Mouse (Mus musculus): ENCODE measurements around the gene Gas7. TPM values are rescaled to one million over a fixed set of nuclear protein-coding genes. Genes with fewer than 3 reads are reported as not detected.
A peak's percentile ranks its signal among the peaks of the same experiment; 100 is the strongest.

Gene Gas7
- total RNA-seq, 1 experiment = 2.4 TPM

DNA sequence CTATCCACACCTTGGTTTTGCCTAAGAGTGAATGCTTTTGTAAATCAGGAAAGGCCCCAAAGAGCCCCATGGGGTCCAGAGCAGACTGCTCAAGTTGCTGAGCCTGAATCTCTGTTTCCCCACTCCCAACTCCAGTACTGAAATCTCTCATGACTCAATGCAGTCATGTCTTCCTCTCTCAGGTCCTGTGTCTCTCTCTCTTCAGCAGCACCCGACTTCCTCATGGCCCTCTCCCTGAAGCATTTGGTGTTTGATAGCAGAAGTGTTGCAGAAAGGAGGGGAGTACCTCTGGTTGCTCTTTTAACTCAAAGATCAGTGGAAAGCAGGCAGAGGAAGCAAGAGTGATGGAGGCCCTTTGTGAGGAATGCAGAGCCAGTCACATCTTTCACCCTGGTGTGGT, 25.4 kb upstream of the Gas7 start:
- no peak for TF ChIP-seq CHD2 (IDR thresholded peaks at IDR 0.05; ENCODE audit: low read depth, low read length)
- TF ChIP-seq ZNF384 (IDR thresholded peaks at IDR 0.05; ENCODE audit: low read depth, low read length) = no peak
- no peak for TF ChIP-seq HCFC1 (IDR thresholded peaks at IDR 0.05; ENCODE audit: borderline replicate concordance, insufficient read depth, low read length)
- in situ Hi-C loops (cut with MboI; ENCODE audit: low sequenced_read_pairs in 2 of 2, unreplicated experiment in 2 of 2) = no loop called here
- Histone ChIP-seq H3K27ac (ENCODE audit: insufficient read depth, low read depth, low read length, poor library complexity, severe bottlenecking) (no peak overlapping the region), H3K4me1 (ENCODE audit: control insufficient read depth in 2 of 2, insufficient read depth in 2 of 2, low read length in 2 of 2, poor library complexity in 1 of 2) (peaks cover 0 to 5% of the 10 kb centered on the region in 2 experiments; a peak in 2 of 4 replicates), H3K4me3 (ENCODE audit: insufficient read depth in 1 of 2, low read depth in 1 of 2, low read length in 2 of 2, poor library complexity in 1 of 2, severe bottlenecking in 1 of 2) (no peak overlapping the region), H3K9me3 (ENCODE audit: control insufficient read depth, insufficient read depth, low read depth, low read length) (no peaks in the 10 kb centered on the region), H3K9ac (ENCODE audit: insufficient read depth, low read depth, low read length, poor library complexity, severe bottlenecking) (no peak overlapping the region), H3K36me3 (ENCODE audit: control insufficient read depth, insufficient read depth, low read length, poor library complexity, severe bottlenecking) (no peaks in the 10 kb centered on the region)
- no peak for DNase-seq (ENCODE audit: low read depth, low spot score)

DNA sequence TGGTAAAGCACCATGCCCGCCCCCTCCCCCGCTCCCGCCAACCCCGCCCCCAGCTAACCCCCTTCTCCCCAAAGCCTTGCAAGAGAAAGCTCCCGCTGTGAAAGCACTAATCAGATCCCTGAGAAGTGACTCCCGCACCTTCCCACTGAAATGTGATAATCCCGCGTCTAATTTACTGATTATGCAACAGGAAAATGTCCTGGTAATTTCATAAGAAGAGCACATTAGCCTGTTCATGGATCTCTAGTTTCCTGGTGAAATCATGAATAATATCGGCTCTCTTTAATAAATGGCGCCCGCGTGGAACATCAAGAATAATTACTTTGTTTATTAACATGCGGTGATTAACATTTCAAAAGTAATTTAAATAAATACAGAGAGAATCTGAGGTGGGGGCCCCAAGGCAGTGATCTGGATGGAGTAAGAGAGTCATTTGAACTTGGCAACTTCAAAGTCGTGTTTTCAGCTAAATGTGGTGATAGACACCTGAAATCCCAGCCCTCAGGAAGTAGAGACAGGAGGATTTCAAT, 24.1 kb upstream of the Gas7 start:
- Histone ChIP-seq H3K4me1 (ENCODE audit: control insufficient read depth in 2 of 2, insufficient read depth in 2 of 2, low read length in 2 of 2, poor library complexity in 1 of 2) (peaks cover 0 to 5% of the 10 kb centered on the region in 2 experiments; a peak in 2 of 4 replicates), H3K9ac (ENCODE audit: insufficient read depth, low read depth, low read length, poor library complexity, severe bottlenecking) (no peak overlapping the region), H3K36me3 (ENCODE audit: control insufficient read depth, insufficient read depth, low read length, poor library complexity, severe bottlenecking) (no peaks in the 10 kb centered on the region), H3K4me3 (ENCODE audit: insufficient read depth in 1 of 2, low read depth in 1 of 2, low read length in 2 of 2, poor library complexity in 1 of 2, severe bottlenecking in 1 of 2) (0 out of 4 replicates have a peak overlapping the region, but pooled peaks of 1 of the 2 experiments have one; percentile 14), H3K9me3 (ENCODE audit: control insufficient read depth, insufficient read depth, low read depth, low read length) (no peaks in the 10 kb centered on the region), H3K27ac (ENCODE audit: insufficient read depth, low read depth, low read length, poor library complexity, severe bottlenecking) (no peak overlapping the region)
- in situ Hi-C loops (cut with MboI; ENCODE audit: low sequenced_read_pairs in 2 of 2, unreplicated experiment in 2 of 2) = no loop called here
- no peak for TF ChIP-seq ZNF384 (IDR thresholded peaks at IDR 0.05; ENCODE audit: low read depth, low read length)
- no peak for TF ChIP-seq ZC3H11A (IDR thresholded peaks at IDR 0.05; ENCODE audit: borderline replicate concordance, low read depth, low read length)
- no peak for TF ChIP-seq CHD2 (IDR thresholded peaks at IDR 0.05; ENCODE audit: low read depth, low read length)
- TF ChIP-seq MAFK (IDR thresholded peaks at IDR 0.05; ENCODE audit: insufficient read depth, low read depth, low read length) = no peak
- TF ChIP-seq HCFC1 (IDR thresholded peaks at IDR 0.05; ENCODE audit: borderline replicate concordance, insufficient read depth, low read length) = no peak
- no peak for DNase-seq (ENCODE audit: low read depth, low spot score)

DNA sequence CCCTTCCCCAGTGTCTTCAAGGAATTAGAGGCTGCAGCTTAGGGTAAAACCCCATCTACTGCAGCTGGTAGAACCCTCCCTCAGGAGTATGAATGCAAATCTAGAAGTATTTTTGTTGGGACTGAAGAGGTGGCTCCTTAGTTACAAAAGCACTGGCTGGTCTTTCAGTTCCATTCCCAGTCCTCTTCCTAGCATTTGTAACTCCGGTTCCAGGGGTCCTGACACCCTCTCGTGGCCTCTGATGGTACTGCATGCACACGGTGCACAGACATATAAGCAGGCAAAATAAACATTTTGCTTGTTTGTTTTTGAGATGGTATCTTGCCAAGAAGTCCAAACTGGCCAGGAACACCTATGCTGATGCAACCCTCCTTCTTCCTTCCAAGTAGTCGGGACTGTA, 23.4 kb upstream of the Gas7 start:
- in situ Hi-C loops (cut with MboI; ENCODE audit: low sequenced_read_pairs in 2 of 2, unreplicated experiment in 2 of 2) = no loop called here
- DNase-seq (ENCODE audit: low read depth, low spot score) = peak; percentile 62
- TF ChIP-seq ZNF384 (IDR thresholded peaks at IDR 0.05; ENCODE audit: low read depth, low read length) = no peak
- TF ChIP-seq ZC3H11A (IDR thresholded peaks at IDR 0.05; ENCODE audit: borderline replicate concordance, low read depth, low read length) = peak; percentile 58
- TF ChIP-seq CHD2 (IDR thresholded peaks at IDR 0.05; ENCODE audit: low read depth, low read length) = no peak
- TF ChIP-seq HCFC1 (IDR thresholded peaks at IDR 0.05; ENCODE audit: borderline replicate concordance, insufficient read depth, low read length) = no peak
- TF ChIP-seq MAFK (IDR thresholded peaks at IDR 0.05; ENCODE audit: insufficient read depth, low read depth, low read length) = no peak
- H3K9me3 ChIP-seq (ENCODE audit: control insufficient read depth, insufficient read depth, low read depth, low read length) = no peaks in the 10 kb centered on the region
- no peak overlapping the region for H3K27ac ChIP-seq (ENCODE audit: insufficient read depth, low read depth, low read length, poor library complexity, severe bottlenecking)
- H3K4me3 ChIP-seq (ENCODE audit: insufficient read depth in 1 of 2, low read depth in 1 of 2, low read length in 2 of 2, poor library complexity in 1 of 2, severe bottlenecking in 1 of 2) = no peak overlapping the region
- H3K36me3 ChIP-seq (ENCODE audit: control insufficient read depth, insufficient read depth, low read length, poor library complexity, severe bottlenecking) = no peaks in the 10 kb centered on the region
- no peak overlapping the region for H3K9ac ChIP-seq (ENCODE audit: insufficient read depth, low read depth, low read length, poor library complexity, severe bottlenecking)
- peaks cover 0 to 5% of the 10 kb centered on the region in 2 experiments; a peak in 2 of 4 replicates for H3K4me1 ChIP-seq (ENCODE audit: control insufficient read depth in 2 of 2, insufficient read depth in 2 of 2, low read length in 2 of 2, poor library complexity in 1 of 2)

DNA sequence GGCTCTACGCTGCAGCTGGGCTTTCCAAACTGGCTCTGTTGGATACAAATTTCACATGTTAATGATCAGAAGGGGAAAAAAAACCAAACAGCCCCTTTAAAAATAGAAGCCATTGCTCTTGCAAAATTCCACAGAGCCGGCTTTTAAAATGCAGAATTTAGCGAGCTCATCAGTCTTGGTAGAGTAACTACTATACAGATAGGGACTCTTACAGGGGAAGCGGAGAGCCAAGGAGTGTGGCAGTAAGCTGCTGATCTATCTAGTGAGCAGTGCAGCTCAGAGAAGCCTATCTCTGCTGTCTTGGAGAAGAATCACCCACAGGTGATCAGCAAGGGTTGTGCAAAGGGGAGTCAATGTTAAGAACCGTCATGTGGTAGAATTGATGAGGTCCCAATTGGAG, 21.5 kb upstream of the Gas7 start:
- no peak overlapping the region for H3K9ac ChIP-seq (ENCODE audit: insufficient read depth, low read depth, low read length, poor library complexity, severe bottlenecking)
- TF ChIP-seq HCFC1 (IDR thresholded peaks at IDR 0.05; ENCODE audit: borderline replicate concordance, insufficient read depth, low read length) (no peak), MAFK (IDR thresholded peaks at IDR 0.05; ENCODE audit: insufficient read depth, low read depth, low read length) (no peak), CHD2 (IDR thresholded peaks at IDR 0.05; ENCODE audit: low read depth, low read length) (no peak)
- H3K27ac ChIP-seq (ENCODE audit: insufficient read depth, low read depth, low read length, poor library complexity, severe bottlenecking) = no peak overlapping the region
- DNase-seq (ENCODE audit: low read depth, low spot score) = no peak
- no peaks in the 10 kb centered on the region for H3K36me3 ChIP-seq (ENCODE audit: control insufficient read depth, insufficient read depth, low read length, poor library complexity, severe bottlenecking)
- H3K4me3 ChIP-seq (ENCODE audit: insufficient read depth in 1 of 2, low read depth in 1 of 2, low read length in 2 of 2, poor library complexity in 1 of 2, severe bottlenecking in 1 of 2) = no peak overlapping the region
- no peaks in the 10 kb centered on the region for H3K9me3 ChIP-seq (ENCODE audit: control insufficient read depth, insufficient read depth, low read depth, low read length)
- in situ Hi-C loops (cut with MboI; ENCODE audit: low sequenced_read_pairs in 2 of 2, unreplicated experiment in 2 of 2) = no loop called here
- H3K4me1 ChIP-seq (ENCODE audit: control insufficient read depth in 2 of 2, insufficient read depth in 2 of 2, low read length in 2 of 2, poor library complexity in 1 of 2) = peaks cover 0 to 5% of the 10 kb centered on the region in 2 experiments; a peak in 2 of 4 replicates

DNA sequence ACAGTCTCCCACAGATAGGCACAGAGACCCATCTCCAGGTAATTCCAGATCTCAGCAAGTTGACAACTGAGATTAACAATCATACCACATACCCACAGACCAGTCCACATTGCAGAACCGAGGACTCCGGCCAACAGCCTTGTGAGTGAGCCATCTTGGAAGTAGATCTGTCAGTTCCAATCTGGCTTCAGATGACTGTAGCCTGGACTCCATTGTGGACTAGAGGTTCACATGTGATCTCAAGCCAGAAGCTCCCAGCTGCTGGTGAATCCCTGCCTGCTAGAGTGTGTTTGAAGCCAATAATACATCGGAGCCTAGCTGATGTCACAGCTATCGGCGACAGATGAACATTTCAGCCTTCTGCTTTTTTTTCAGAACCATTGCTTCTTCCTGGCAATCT, 16.5 kb upstream of the Gas7 start:
- no peaks in the 10 kb centered on the region for H3K36me3 ChIP-seq (ENCODE audit: control insufficient read depth, insufficient read depth, low read length, poor library complexity, severe bottlenecking)
- DNase-seq (ENCODE audit: low read depth, low spot score) = no peak
- H3K9me3 ChIP-seq (ENCODE audit: control insufficient read depth, insufficient read depth, low read depth, low read length) = no peaks in the 10 kb centered on the region
- H3K27ac ChIP-seq (ENCODE audit: insufficient read depth, low read depth, low read length, poor library complexity, severe bottlenecking) = no peak overlapping the region
- TF ChIP-seq MAFK (IDR thresholded peaks at IDR 0.05; ENCODE audit: insufficient read depth, low read depth, low read length) = no peak
- H3K9ac ChIP-seq (ENCODE audit: insufficient read depth, low read depth, low read length, poor library complexity, severe bottlenecking) = no peak overlapping the region
- H3K4me3 ChIP-seq (ENCODE audit: insufficient read depth in 1 of 2, low read depth in 1 of 2, low read length in 2 of 2, poor library complexity in 1 of 2, severe bottlenecking in 1 of 2) = no peak overlapping the region
- in situ Hi-C loops (cut with MboI; ENCODE audit: low sequenced_read_pairs in 2 of 2, unreplicated experiment in 2 of 2) = no loop called here
- no peaks in the 10 kb centered on the region for H3K4me1 ChIP-seq (ENCODE audit: control insufficient read depth in 2 of 2, insufficient read depth in 2 of 2, low read length in 2 of 2, poor library complexity in 1 of 2)

Data from ES-E14 (cell line).